Mouse (Mus musculus) midbrain, embryonic 12.5 days (tissue): ENCODE data around the gene Nek10. TPM values are rescaled to one million over a fixed set of nuclear protein-coding genes. Genes with fewer than 3 reads are reported as not detected.
"Not testable (repeated sequence)": the region's sequence is repeated elsewhere in the genome, so short reads cannot be mapped to it uniquely, and the experiment has no call there.

Source experiments
- ATAC-seq: fragments of 200-750 bp; cut with Nextera tagmentation; 2 replicates; pipeline ENCODE4 v1.8.0; 2017; ENCODE audit warnings: low read depth, moderate TSS enrichment, moderate library complexity; ENCODE audit not compliant: low FRiP score
- H3K27ac ChIP-seq: fragments of 300-500 bp; sonication (generic); replicated peaks from 2 replicates; pipeline ENCODE4 v1.5.1; 2016; ENCODE audit warnings: mild to moderate bottlenecking
- H3K27me3 ChIP-seq: fragments of 300-500 bp; sonication (generic); 2 replicates; pipeline ENCODE4 v1.6.1; 2016; ENCODE audit warnings: mild to moderate bottlenecking
- H3K36me3 ChIP-seq: fragments of 300-500 bp; sonication (generic); 2 replicates; pipeline ENCODE4 v1.6.1; 2016
- H3K4me1 ChIP-seq: fragments of 300-500 bp; sonication (generic); 2 replicates; pipeline ENCODE4 v1.6.1; 2016
- H3K4me2 ChIP-seq: fragments of 300-500 bp; sonication (generic); replicated peaks from 2 replicates; pipeline ENCODE4 v1.6.1; 2016; ENCODE audit warnings: mild to moderate bottlenecking, moderate library complexity
- H3K4me3 ChIP-seq: fragments of 300-500 bp; sonication (generic); 2 replicates; pipeline ENCODE4 v1.5.1; 2016; ENCODE audit warnings: mild to moderate bottlenecking
- H3K9ac ChIP-seq: fragments of 300-500 bp; sonication (generic); replicated peaks from 2 replicates; pipeline ENCODE4 v1.6.1; 2016; ENCODE audit warnings: mild to moderate bottlenecking, moderate library complexity
- H3K9me3 ChIP-seq: fragments of 300-500 bp; sonication (generic); 2 replicates; pipeline ENCODE4 v1.6.1; 2016; ENCODE audit warnings: mild to moderate bottlenecking
- WGBS: fragments of 180-500 bp; shearing (Covaris S2); methylation state at CpG from one replicate; pipeline ENCODE4 v1.1.7; 2016; 5-methylcytosine and 5-hydroxymethylcytosine counted together
- polyA plus RNA-seq: library from polyadenylated mRNA; unstranded; fragments of >200 nt; fragmentation: Nextera tagmentation; extraction: Ambion mirVana; gene quantifications from 2 replicates; pipeline ENCODE4 v1.2.1, GENCODE M21; 2016

Nek10 gene
- polyA plus RNA-seq: 0.01 TPM in 1 of 2 replicates, not detected in the other

GRCm38 (mm10) chr14:14803115-14803514 is at the start of gene Nek10:
Nek10 (plus strand) TSS chr14:14803415.
- not testable (repeated sequence) for ATAC-seq, H3K4me3 ChIP-seq, H3K4me1 ChIP-seq, H3K9me3 ChIP-seq, H3K9ac ChIP-seq, H3K27ac ChIP-seq, H3K4me2 ChIP-seq, H3K27me3 ChIP-seq
- WGBS: 72% methylated on average over 2 of the region's 2 CpGs
- peaks cover 15% of the 10 kb centered on the region for H3K36me3 ChIP-seq

GRCm38 (mm10) chr14:14781169-14781568 is 22.0 kb upstream of the Nek10 start:
- Histone ChIP-seq H3K4me3 (no peak overlapping the region), H3K9me3 (no peaks in the 10 kb centered on the region), H3K4me2 (no peak overlapping the region), H3K27ac (no peak overlapping the region), H3K27me3 (no peaks in the 10 kb centered on the region), H3K9ac (no peak overlapping the region), H3K4me1 (no peaks in the 10 kb centered on the region), H3K36me3 (peaks cover 55% of the 10 kb centered on the region)
- no peak for ATAC-seq
- 88% methylated on average over 2 of the region's 2 CpGs for WGBS

- Histone ChIP-seq H3K27ac (no peak overlapping the region), H3K9ac (no peak overlapping the region), H3K27me3 (no peaks in the 10 kb centered on the region), H3K4me1 (no peaks in the 10 kb centered on the region), H3K4me2 (no peak overlapping the region), H3K9me3 (no peaks in the 10 kb centered on the region), H3K4me3 (no peak overlapping the region), H3K36me3 (peaks cover 52% of the 10 kb centered on the region)
- ATAC-seq: no peak
- 86% methylated on average over 1 of the region's 1 CpGs for WGBS
These were observed 19.0 kb upstream of the Nek10 start for GRCm38 (mm10) chr14:14784223-14784622.

- Histone ChIP-seq H3K4me3 (no peak overlapping the region), H3K36me3 (peaks cover 51% of the 10 kb centered on the region), H3K27me3 (no peaks in the 10 kb centered on the region), H3K9me3 (no peaks in the 10 kb centered on the region), H3K4me1 (no peaks in the 10 kb centered on the region), H3K4me2 (no peak overlapping the region), H3K9ac (no peak overlapping the region), H3K27ac (no peak overlapping the region)
- ATAC-seq: no peak
- WGBS: 100% methylated on average over 1 of the region's 1 CpGs
These were observed 16.2 kb upstream of the Nek10 start for GRCm38 (mm10) chr14:14786979-14787378.

- no peak overlapping the region for H3K9ac ChIP-seq
- H3K36me3 ChIP-seq: peaks cover 50% of the 10 kb centered on the region
These were observed 13.3 kb upstream of the Nek10 start for GRCm38 (mm10) chr14:14789840-14790470.

GRCm38 (mm10) chr14:14799861-14800260 is 3.4 kb upstream of the Nek10 start:
- Histone ChIP-seq H3K4me3 (no peak overlapping the region), H3K27me3 (no peaks in the 10 kb centered on the region)
- 90% methylated on average over 5 of the region's 5 CpGs for WGBS

More at GRCm38 (mm10) chr14:14789840-14790470, 13.3 kb upstream of the Nek10 start:
- H3K4me1 ChIP-seq: no peaks in the 10 kb centered on the region
- no peak overlapping the region for H3K4me3 ChIP-seq
- no peak for ATAC-seq
- no peak overlapping the region for H3K27ac ChIP-seq
- H3K27me3 ChIP-seq: no peaks in the 10 kb centered on the region
- no peak overlapping the region for H3K4me2 ChIP-seq
- no peaks in the 10 kb centered on the region for H3K9me3 ChIP-seq
- WGBS: 88% methylated on average over 4 of the region's 4 CpGs

GRCm38 (mm10) chr14:14800332-14800731 is 2.9 kb upstream of the Nek10 start:
- Histone ChIP-seq H3K27me3 (no peaks in the 10 kb centered on the region), H3K9ac (no peak overlapping the region), H3K4me3 (no peak overlapping the region), H3K4me2 (no peak overlapping the region), H3K36me3 (peaks cover 20% of the 10 kb centered on the region), H3K4me1 (no peaks in the 10 kb centered on the region), H3K27ac (no peak overlapping the region), H3K9me3 (no peaks in the 10 kb centered on the region)
- WGBS: 95% methylated on average over 4 of the region's 4 CpGs
- no peak for ATAC-seq

More at GRCm38 (mm10) chr14:14799861-14800260, 3.4 kb upstream of the Nek10 start:
- Histone ChIP-seq H3K4me1 (no peaks in the 10 kb centered on the region), H3K27ac (no peak overlapping the region), H3K9me3 (no peaks in the 10 kb centered on the region), H3K4me2 (no peak overlapping the region), H3K36me3 (peaks cover 20% of the 10 kb centered on the region), H3K9ac (no peak overlapping the region)
- no peak for ATAC-seq

- WGBS: 93% methylated on average over 3 of the region's 3 CpGs
- no peaks in the 10 kb centered on the region for H3K4me1 ChIP-seq
- ATAC-seq: no peak
- no peak overlapping the region for H3K9ac ChIP-seq
- H3K4me3 ChIP-seq: no peak overlapping the region
- no peak overlapping the region for H3K4me2 ChIP-seq
- H3K27ac ChIP-seq: no peak overlapping the region
- no peaks in the 10 kb centered on the region for H3K27me3 ChIP-seq
- H3K36me3 ChIP-seq: peaks cover 20% of the 10 kb centered on the region
- H3K9me3 ChIP-seq: no peaks in the 10 kb centered on the region
These were observed 2.4 kb upstream of the Nek10 start for GRCm38 (mm10) chr14:14800810-14801209.

- H3K4me1 ChIP-seq: no peaks in the 10 kb centered on the region
- WGBS: 19% methylated on average over 10 of the region's 10 CpGs
These were observed 804 bp downstream of the Nek10 start for GRCm38 (mm10) chr14:14803921-14804517.

GRCm38 (mm10) chr14:14804518-14805212 is 1.4 kb downstream of the Nek10 start:
- Histone ChIP-seq H3K36me3 (peaks cover 12% of the 10 kb centered on the region), H3K9ac (no peak overlapping the region), H3K9me3 (no peaks in the 10 kb centered on the region), H3K4me2 (no peak overlapping the region), H3K4me1 (no peaks in the 10 kb centered on the region), H3K27ac (no peak overlapping the region), H3K4me3 (no peak overlapping the region), H3K27me3 (no peaks in the 10 kb centered on the region)
- ATAC-seq: peak; percentile 39; the same call in 1 of the 2 replicates
- WGBS: 74% methylated on average over 5 of the region's 5 CpGs

More at GRCm38 (mm10) chr14:14803921-14804517, 804 bp downstream of the Nek10 start:
- no peaks in the 10 kb centered on the region for H3K9me3 ChIP-seq
- H3K4me3 ChIP-seq: no peak overlapping the region
- H3K9ac ChIP-seq: no peak overlapping the region
- no peak overlapping the region for H3K27ac ChIP-seq
- ATAC-seq: peak; percentile 64
- H3K36me3 ChIP-seq: peaks cover 12% of the 10 kb centered on the region
- H3K27me3 ChIP-seq: no peaks in the 10 kb centered on the region
- H3K4me2 ChIP-seq: no peak overlapping the region

GRCm38 (mm10) chr14:14832520-14833240 is 29.5 kb downstream of the Nek10 start:
- Histone ChIP-seq H3K4me3 (no peak overlapping the region), H3K27ac (no peak overlapping the region), H3K27me3 (no peaks in the 10 kb centered on the region), H3K36me3 (no peaks in the 10 kb centered on the region), H3K9me3 (no peaks in the 10 kb centered on the region), H3K4me2 (no peak overlapping the region), H3K9ac (no peak overlapping the region), H3K4me1 (no peaks in the 10 kb centered on the region)
- ATAC-seq: no peak
- 83% methylated on average over 12 of the region's 12 CpGs for WGBS

- no peaks in the 10 kb centered on the region for H3K36me3 ChIP-seq
- H3K4me3 ChIP-seq: no peak overlapping the region
- no peak overlapping the region for H3K27ac ChIP-seq
- no peak overlapping the region for H3K9ac ChIP-seq
- H3K4me1 ChIP-seq: no peaks in the 10 kb centered on the region
- H3K27me3 ChIP-seq: no peaks in the 10 kb centered on the region
- no peak overlapping the region for H3K4me2 ChIP-seq
- 83% methylated on average over 1 of the region's 1 CpGs for WGBS
- H3K9me3 ChIP-seq: no peaks in the 10 kb centered on the region
- no peak for ATAC-seq
These were observed 30.3 kb downstream of the Nek10 start for GRCm38 (mm10) chr14:14833498-14833897.
